Mouse (Mus musculus) heart, adult 2 months (tissue): Measurements from ENCODE around the gene Ngdn.

Source experiments
- CTCF ChIP-seq: fragments of 200-600 bp; IDR thresholded peaks from 2 replicates; pipeline ENCODE4 v1.8.1; 2022; ENCODE audit warnings: antibody characterized with exemption, mild to moderate bottlenecking, moderate library complexity
- EP300 ChIP-seq: fragments of 200-500 bp; IDR thresholded peaks from 2 replicates; pipeline ENCODE4 v1.6.1; 2011; ENCODE audit warnings: low read depth, low read length, control low read depth; ENCODE audit not compliant: insufficient read depth
- POLR2A ChIP-seq: fragments of 200-500 bp; IDR thresholded peaks from 2 replicates; pipeline ENCODE4 v1.6.1; 2011; ENCODE audit warnings: mild to moderate bottlenecking, low read depth, low read length, control low read depth; ENCODE audit not compliant: insufficient read depth

DNA sequence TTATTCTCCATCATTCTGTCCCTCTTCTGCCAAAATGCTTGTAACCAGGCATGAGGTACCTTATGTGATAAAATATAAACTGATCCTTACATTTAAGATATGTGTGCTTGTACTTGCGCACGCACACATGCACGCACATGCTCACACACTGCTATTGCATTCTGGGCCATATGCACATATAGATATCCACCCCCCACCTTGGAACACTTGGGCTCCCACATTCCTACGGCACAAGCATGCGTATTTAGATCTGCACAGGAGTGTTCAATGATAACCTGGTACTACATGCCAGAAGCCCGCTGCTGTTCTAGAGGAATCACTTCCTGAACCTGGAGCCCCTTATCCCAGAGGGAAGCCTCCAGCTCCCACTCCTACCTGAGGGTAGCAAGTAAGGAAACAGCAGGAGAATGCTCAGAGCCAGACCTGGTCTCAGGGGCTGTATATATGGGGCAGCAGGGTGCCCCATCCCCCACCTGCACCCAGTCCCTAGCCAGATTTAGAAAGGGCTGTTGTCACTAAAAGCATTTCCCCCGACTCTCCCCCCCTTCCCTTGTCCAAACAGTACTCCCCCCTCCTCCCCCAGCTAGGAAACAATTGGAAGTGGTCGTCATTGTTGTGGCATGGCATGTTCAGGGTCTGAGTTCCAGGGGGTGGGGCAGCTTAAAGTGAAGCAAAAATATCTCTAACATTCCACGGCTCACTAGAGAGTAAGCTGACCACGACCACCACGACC, 21.0 kb upstream of the Ngdn start, which contains the start of gene Myh7:
- TF ChIP-seq POLR2A = no peak; the same call in 1 of the 2 replicates
- no peak for TF ChIP-seq CTCF
- peak; percentile 90 for TF ChIP-seq EP300
